Mouse (Mus musculus): ENCODE measurements around the gene Rin2. TPM values are rescaled to one million over a fixed set of nuclear protein-coding genes. Genes with fewer than 3 reads are reported as not detected.
A peak's percentile ranks its signal among the peaks of the same experiment; 100 is the strongest.

The Rin2 gene
- polyA plus RNA-seq, 1 experiment from 2014 or later: 32.5 TPM

DNA sequence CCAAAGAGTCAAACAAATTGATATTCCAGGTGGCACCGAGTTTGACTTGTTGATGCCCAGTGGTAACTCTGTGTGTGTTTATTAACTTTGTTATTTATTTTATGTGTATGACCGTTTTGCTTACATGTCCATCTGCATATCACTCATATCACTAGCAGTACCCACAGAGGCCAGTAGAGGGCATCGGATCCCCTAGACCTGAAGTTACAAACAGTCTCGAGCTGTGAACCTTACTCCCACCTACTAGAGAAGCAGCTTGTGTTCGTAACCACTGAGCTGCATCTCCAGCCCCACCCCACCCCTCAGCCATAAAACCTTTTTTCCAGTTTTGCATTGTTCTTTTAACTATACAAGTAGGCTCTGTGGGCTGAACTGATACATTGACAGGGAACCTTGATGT is 135.7 kb downstream of the Rin2 start:
- H3K4me1 ChIP-seq (ENCODE audit: insufficient read depth, low read length): no peaks in the 10 kb centered on the region
- H3K36me3 ChIP-seq (ENCODE audit: insufficient read depth, low read length): peaks cover 9% of the 10 kb centered on the region
- no peak for ATAC-seq (ENCODE audit: low FRiP score, low TSS enrichment)
- peaks cover 4% of the 10 kb centered on the region; the same call in 1 of the 2 replicates for H3K9me3 ChIP-seq (ENCODE audit: low read length)
- no peak overlapping the region for H3K9ac ChIP-seq (replicated peaks; ENCODE audit: low read length)
- H3K4me2 ChIP-seq (replicated peaks; ENCODE audit: low read depth, low read length): no peak overlapping the region
- H3K27ac ChIP-seq (ENCODE audit: low read length): no peak overlapping the region
- no peaks in the 10 kb centered on the region for H3K27me3 ChIP-seq (ENCODE audit: insufficient read depth, low read length)
- 53% methylated on average over 5 of the region's 5 CpGs for WGBS
- no peak overlapping the region for H3K4me3 ChIP-seq (ENCODE audit: low read length)

DNA sequence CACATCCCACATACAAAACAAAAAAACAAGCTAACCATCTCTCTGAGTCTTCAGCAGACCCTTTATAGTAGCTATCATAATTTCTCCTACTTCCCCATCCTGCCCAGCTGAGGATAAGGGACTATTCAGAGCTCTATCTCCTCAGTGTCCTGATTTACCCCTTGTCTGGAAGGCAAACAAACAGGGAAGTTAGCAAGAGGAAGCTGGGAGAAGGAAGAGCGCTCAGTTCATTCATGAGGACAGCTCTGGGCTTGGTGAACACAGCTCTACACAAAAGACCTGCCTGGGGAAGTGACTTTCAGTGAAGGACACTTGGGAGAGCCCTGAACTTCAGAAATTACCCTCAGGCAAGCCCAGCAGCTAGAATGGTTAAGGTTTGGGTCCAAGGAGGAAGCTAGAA is 137.8 kb downstream of the Rin2 start:
- no peak for ATAC-seq (ENCODE audit: low FRiP score, low TSS enrichment)
- H3K36me3 ChIP-seq (ENCODE audit: insufficient read depth, low read length): peaks cover 24% of the 10 kb centered on the region
- no peak overlapping the region for H3K27ac ChIP-seq (ENCODE audit: low read length)
- no peak overlapping the region for H3K4me2 ChIP-seq (replicated peaks; ENCODE audit: low read depth, low read length)
- no peaks in the 10 kb centered on the region for H3K27me3 ChIP-seq (ENCODE audit: insufficient read depth, low read length)
- H3K9ac ChIP-seq (replicated peaks; ENCODE audit: low read length): no peak overlapping the region
- no peaks in the 10 kb centered on the region for H3K4me1 ChIP-seq (ENCODE audit: insufficient read depth, low read length)
- peaks cover 12% of the 10 kb centered on the region for H3K9me3 ChIP-seq (ENCODE audit: low read length)
- 75% methylated on average over 1 of the region's 1 CpGs for whole genome bisulfite sequencing
- no peak overlapping the region for H3K4me3 ChIP-seq (ENCODE audit: low read length)

DNA sequence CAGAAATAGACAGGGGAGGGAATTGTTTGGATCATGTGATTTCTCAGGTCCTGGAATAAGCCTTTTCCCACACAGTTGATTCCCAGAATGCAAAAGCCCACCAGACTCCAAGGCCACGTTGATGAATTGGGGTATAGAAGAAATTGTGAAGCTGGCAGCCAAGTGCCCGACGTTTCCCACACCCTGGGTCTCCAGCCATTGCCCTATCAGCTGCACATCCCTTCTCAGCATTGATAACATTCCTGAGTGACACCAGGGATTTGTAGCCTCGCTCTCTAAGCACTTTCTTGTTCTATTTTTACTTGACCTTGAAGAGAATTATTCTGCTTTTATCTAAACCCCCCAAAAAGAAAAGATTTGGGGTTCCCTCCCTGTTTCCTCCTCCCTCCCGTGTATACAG is 142.2 kb downstream of the Rin2 start:
- H3K9ac ChIP-seq (replicated peaks; ENCODE audit: low read length): no peak overlapping the region
- H3K9me3 ChIP-seq (ENCODE audit: low read length): peaks cover 12% of the 10 kb centered on the region
- no peak overlapping the region for H3K4me2 ChIP-seq (replicated peaks; ENCODE audit: low read depth, low read length)
- WGBS: 75% methylated on average over 5 of the region's 5 CpGs
- no peaks in the 10 kb centered on the region for H3K4me1 ChIP-seq (ENCODE audit: insufficient read depth, low read length)
- no peak overlapping the region for H3K4me3 ChIP-seq (ENCODE audit: low read length)
- no peak for ATAC-seq (ENCODE audit: low FRiP score, low TSS enrichment)
- H3K27me3 ChIP-seq (ENCODE audit: insufficient read depth, low read length): no peaks in the 10 kb centered on the region
- no peak overlapping the region for H3K27ac ChIP-seq (ENCODE audit: low read length)
- peaks cover 20% of the 10 kb centered on the region for H3K36me3 ChIP-seq (ENCODE audit: insufficient read depth, low read length)

DNA sequence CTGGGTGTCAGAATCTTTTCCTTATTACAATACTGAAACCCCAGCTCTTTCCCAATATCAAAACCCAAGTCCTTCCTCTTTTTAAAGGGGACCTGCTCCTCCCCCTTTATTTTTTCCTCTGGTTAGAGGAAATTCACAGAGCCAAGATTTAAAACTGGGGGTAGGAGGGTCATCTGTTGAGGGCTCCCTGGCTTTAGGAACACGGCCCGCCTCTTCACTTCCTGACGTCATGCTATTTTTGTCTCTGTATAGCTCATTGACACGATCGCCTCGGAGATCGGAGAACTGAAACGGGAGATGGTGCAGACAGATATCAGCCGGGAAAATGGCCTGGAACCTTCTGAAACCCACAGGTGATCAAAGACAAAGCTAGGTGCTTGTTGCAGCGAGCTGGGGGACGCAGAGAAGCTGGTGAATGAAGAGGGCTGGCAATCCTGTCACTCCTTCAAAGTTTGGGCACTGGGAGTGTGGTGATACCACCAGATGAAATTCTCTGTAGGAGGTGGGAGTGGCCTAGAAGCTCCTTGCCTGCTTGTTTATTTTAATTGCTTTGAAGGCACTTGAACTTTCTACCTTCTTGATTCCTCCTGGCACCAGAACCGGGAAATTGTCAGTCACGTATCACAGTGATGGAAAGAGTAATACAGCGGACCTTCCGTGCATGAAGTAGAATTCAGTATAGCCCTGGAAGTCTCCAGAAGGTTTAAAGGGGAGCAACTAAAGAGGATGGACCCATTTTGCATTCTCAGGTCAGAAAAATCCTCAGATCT is 147.2 kb downstream of the Rin2 start:
- no peak overlapping the region for H3K4me3 ChIP-seq (ENCODE audit: low read length)
- H3K36me3 ChIP-seq (ENCODE audit: insufficient read depth, low read length): peaks cover 5% of the 10 kb centered on the region; the same call in 1 of the 2 replicates
- no peak overlapping the region for H3K27ac ChIP-seq (ENCODE audit: low read length)
- H3K9me3 ChIP-seq (ENCODE audit: low read length): no peaks in the 10 kb centered on the region
- no peak overlapping the region for H3K9ac ChIP-seq (replicated peaks; ENCODE audit: low read length)
- ATAC-seq (ENCODE audit: low FRiP score, low TSS enrichment): no peak
- no peaks in the 10 kb centered on the region for H3K27me3 ChIP-seq (ENCODE audit: insufficient read depth, low read length)
- no peaks in the 10 kb centered on the region for H3K4me1 ChIP-seq (ENCODE audit: insufficient read depth, low read length)
- WGBS: 68% methylated on average over 15 of the region's 15 CpGs
- peak overlapping the region; percentile 27 for H3K4me2 ChIP-seq (replicated peaks; ENCODE audit: low read depth, low read length)

DNA sequence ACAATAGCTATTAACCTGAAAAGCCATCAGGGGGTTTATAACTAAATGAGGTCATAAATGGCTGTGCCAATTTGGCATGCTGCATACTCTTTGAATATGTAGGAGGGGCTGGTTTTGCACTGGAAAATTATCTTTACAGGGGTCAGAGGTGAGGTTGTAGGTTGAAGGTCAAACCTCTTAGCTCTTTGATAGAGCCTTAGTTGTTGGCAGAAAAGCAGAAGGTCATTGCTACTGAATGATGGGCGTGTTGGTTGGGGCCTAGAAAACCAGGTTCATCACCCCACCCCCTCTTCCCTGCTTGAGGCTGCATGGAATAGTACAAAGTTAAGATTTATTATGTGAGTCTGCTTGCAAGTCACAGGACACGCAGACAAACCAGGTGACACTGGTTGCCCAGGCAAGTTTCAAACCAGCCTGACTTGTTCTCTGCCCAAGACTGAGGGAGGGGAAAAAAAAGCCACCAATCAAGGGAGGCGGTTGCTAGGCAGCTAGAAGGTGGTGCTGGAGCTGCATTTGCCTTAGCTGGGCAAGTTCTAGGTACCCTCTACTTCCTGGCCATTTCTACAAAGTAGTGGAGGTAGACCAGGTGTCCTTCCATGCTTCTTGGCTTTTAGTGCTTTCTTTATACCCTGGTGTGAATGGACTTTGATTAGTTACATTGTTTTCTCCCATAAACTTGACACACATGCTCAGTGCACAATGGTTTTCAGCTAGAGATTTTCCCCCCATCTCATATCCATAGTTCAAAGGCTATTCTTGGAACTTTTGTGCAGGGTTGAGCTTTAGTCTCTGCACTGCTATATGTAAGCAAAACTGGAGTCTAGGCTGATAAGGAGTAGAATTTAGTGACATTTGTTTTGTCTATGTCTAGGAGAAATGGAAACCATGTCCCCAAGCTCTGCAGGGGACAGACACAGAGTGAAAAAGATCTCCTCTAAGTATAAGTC is 148.0 kb downstream of the Rin2 start:
- Histone ChIP-seq H3K36me3 (ENCODE audit: insufficient read depth, low read length) (peaks cover 3% of the 10 kb centered on the region; the same call in 1 of the 2 replicates), H3K27me3 (ENCODE audit: insufficient read depth, low read length) (no peaks in the 10 kb centered on the region), H3K9ac (replicated peaks; ENCODE audit: low read length) (no peak overlapping the region), H3K9me3 (ENCODE audit: low read length) (no peaks in the 10 kb centered on the region), H3K4me1 (ENCODE audit: insufficient read depth, low read length) (no peaks in the 10 kb centered on the region), H3K4me3 (ENCODE audit: low read length) (no peak overlapping the region), H3K27ac (ENCODE audit: low read length) (no peak overlapping the region), H3K4me2 (replicated peaks; ENCODE audit: low read depth, low read length) (no peak overlapping the region)
- ATAC-seq (ENCODE audit: low FRiP score, low TSS enrichment): peak; percentile 42; the same call in 1 of the 2 replicates
- 77% methylated on average over 3 of the region's 3 CpGs for WGBS

DNA sequence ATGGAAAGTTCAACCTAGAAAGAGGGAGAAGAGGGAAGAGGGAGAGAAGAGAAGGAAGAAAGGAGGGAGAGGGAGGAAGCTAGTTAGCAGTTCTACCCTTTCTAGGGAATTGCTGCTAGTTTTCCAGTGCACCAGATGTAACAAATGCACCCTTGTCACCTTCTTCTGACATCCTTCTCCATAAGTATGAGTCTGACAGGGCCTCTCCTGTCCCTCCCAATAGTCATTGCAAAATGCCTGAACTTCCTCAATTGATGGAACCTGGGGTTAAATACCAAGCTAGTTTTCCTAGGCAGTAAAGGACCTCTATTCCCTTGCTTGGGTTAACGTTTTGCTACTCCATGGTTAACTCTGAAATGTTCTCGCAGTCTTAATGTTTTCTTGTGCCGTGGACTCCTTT is 149.7 kb downstream of the Rin2 start:
- H3K4me2 ChIP-seq (replicated peaks; ENCODE audit: low read depth, low read length): no peak overlapping the region
- ATAC-seq (ENCODE audit: low FRiP score, low TSS enrichment): no peak
- H3K27ac ChIP-seq (ENCODE audit: low read length): no peak overlapping the region
- H3K36me3 ChIP-seq (ENCODE audit: insufficient read depth, low read length): peaks cover 3% of the 10 kb centered on the region; the same call in 1 of the 2 replicates
- no peaks in the 10 kb centered on the region for H3K27me3 ChIP-seq (ENCODE audit: insufficient read depth, low read length)
- no peaks in the 10 kb centered on the region for H3K9me3 ChIP-seq (ENCODE audit: low read length)
- H3K4me1 ChIP-seq (ENCODE audit: insufficient read depth, low read length): no peaks in the 10 kb centered on the region
- no peak overlapping the region for H3K4me3 ChIP-seq (ENCODE audit: low read length)
- H3K9ac ChIP-seq (replicated peaks; ENCODE audit: low read length): no peak overlapping the region
- WGBS: 73% methylated on average over 3 of the region's 3 CpGs

DNA sequence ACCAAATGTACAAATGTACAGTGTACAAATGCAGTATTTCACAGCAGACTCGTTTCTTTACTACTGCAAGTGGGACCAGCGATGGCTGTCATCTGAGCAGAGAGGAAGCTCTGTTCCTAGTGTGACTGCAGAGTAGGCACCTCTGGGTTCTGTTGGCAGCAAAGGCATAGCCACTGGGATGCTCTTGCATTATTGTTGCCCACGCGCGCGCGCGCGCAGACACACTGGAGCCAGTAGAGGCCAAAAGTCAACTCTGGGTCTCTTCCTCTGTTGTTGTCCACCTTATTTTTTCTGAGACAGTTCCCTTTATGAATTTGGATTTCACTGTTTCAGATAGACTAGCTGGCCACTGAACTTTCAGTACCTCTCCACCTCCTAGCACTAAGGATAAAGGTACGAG is 150.2 kb downstream of the Rin2 start:
- Histone ChIP-seq H3K9ac (replicated peaks; ENCODE audit: low read length) (no peak overlapping the region), H3K27ac (ENCODE audit: low read length) (no peak overlapping the region), H3K4me3 (ENCODE audit: low read length) (no peak overlapping the region), H3K4me1 (ENCODE audit: insufficient read depth, low read length) (no peaks in the 10 kb centered on the region), H3K36me3 (ENCODE audit: insufficient read depth, low read length) (peaks cover 3% of the 10 kb centered on the region; the same call in 1 of the 2 replicates), H3K9me3 (ENCODE audit: low read length) (no peaks in the 10 kb centered on the region), H3K27me3 (ENCODE audit: insufficient read depth, low read length) (no peaks in the 10 kb centered on the region), H3K4me2 (replicated peaks; ENCODE audit: low read depth, low read length) (no peak overlapping the region)
- WGBS: 94% methylated on average over 10 of the region's 10 CpGs
- no peak for ATAC-seq (ENCODE audit: low FRiP score, low TSS enrichment)

DNA sequence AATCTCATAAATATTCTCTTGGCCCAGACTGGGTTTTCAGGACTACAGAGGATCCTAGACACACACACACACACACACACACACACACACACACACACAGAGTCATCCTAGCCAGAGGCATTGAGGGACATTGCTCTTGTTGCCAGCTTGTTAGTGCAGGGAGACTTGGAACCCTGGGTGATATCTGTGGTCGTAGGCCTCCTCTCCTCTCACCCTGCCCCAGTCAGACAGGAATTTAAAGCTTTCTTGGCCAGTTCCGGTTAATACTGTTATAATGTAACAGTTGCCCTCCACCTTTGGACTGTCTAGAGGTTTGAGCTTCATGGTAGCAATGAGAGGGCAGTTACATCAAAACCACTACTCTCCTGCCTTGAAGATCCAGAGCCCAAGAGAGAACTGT is 152.9 kb downstream of the Rin2 start:
- Histone ChIP-seq H3K4me1 (ENCODE audit: insufficient read depth, low read length) (peaks cover 14% of the 10 kb centered on the region), H3K9me3 (ENCODE audit: low read length) (no peaks in the 10 kb centered on the region), H3K27ac (ENCODE audit: low read length) (peak overlapping the region; percentile 50; the same call in 1 of the 2 replicates), H3K4me2 (replicated peaks; ENCODE audit: low read depth, low read length) (no peak overlapping the region), H3K27me3 (ENCODE audit: insufficient read depth, low read length) (no peaks in the 10 kb centered on the region), H3K4me3 (ENCODE audit: low read length) (no peak overlapping the region), H3K36me3 (ENCODE audit: insufficient read depth, low read length) (peaks cover 3% of the 10 kb centered on the region; the same call in 1 of the 2 replicates), H3K9ac (replicated peaks; ENCODE audit: low read length) (no peak overlapping the region)
- peak; percentile 55 for ATAC-seq (ENCODE audit: low FRiP score, low TSS enrichment)
- WGBS: 57% methylated on average over 2 of the region's 2 CpGs

DNA sequence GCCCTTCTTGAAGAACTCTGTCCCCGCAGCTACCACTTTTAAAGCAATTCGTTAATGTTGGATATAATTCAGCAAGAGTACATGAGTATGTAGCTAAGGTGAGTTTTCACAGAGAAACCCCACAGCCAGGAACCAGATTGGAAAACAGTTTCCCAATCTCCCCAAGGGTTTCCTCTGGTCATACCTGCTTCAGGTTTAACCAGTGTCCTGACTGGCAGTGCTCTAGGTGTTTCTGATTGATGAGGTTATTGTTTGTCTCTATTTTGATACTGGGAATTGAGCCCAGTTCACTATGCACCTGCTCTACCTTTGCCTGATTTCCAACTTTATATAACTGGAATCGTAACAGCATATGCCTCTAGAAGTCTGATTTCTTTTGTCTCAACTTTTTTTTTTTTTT is 153.6 kb downstream of the Rin2 start:
- H3K4me3 ChIP-seq (ENCODE audit: low read length): no peak overlapping the region
- 91% methylated on average over 3 of the region's 3 CpGs for WGBS
- H3K27me3 ChIP-seq (ENCODE audit: insufficient read depth, low read length): no peaks in the 10 kb centered on the region
- H3K9ac ChIP-seq (replicated peaks; ENCODE audit: low read length): no peak overlapping the region
- H3K9me3 ChIP-seq (ENCODE audit: low read length): no peaks in the 10 kb centered on the region
- H3K4me1 ChIP-seq (ENCODE audit: insufficient read depth, low read length): peaks cover 19% of the 10 kb centered on the region
- H3K27ac ChIP-seq (ENCODE audit: low read length): no peak overlapping the region
- ATAC-seq (ENCODE audit: low FRiP score, low TSS enrichment): no peak
- H3K4me2 ChIP-seq (replicated peaks; ENCODE audit: low read depth, low read length): no peak overlapping the region
- H3K36me3 ChIP-seq (ENCODE audit: insufficient read depth, low read length): no peaks in the 10 kb centered on the region; the same call in 1 of the 2 replicates
